Mouse (Mus musculus): ENCODE data around the gene 1300017J02Rik. TPM values are rescaled to one million over a fixed set of nuclear protein-coding genes. Genes with fewer than 3 reads are reported as not detected.

1300017J02Rik gene
- polyA plus RNA-seq, 1 experiment from 2014 or later = not detected

DNA sequence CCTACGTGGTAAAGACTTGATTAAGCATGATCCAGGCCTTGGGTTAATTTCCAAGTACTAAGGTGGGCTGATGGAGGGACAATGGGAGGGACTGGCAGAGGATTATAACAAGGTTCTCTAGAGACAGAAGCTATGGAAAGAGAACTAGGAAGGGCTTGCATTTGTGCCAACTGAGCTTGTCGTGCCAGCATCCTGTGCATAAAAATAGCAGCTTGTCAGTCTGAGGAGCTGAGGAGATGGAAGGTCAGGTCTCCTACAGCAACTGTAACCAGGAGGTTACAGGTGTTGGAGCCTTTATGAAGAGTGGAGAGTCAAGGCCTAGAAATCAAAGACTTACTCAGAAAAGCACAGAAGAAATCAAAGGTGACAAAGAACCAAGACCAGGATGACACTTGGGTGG is 91.3 kb downstream of the 1300017J02Rik start:
- no peak overlapping the region for H3K27ac ChIP-seq (ENCODE audit: low read length)
- H3K4me2 ChIP-seq (ENCODE audit: low read length) = no peak overlapping the region
- ATAC-seq = no peak
- 51% methylated on average over 2 of the region's 2 CpGs for WGBS
- H3K9ac ChIP-seq (ENCODE audit: low read depth, low read length) = no peak overlapping the region
- H3K4me1 ChIP-seq (ENCODE audit: control insufficient read depth, insufficient read depth, low read length) = no peaks in the 10 kb centered on the region
- H3K9me3 ChIP-seq (replicated peaks; ENCODE audit: control insufficient read depth, low read length, poor library complexity, severe bottlenecking) = no peaks in the 10 kb centered on the region
- no peaks in the 10 kb centered on the region for H3K27me3 ChIP-seq (ENCODE audit: control insufficient read depth, insufficient read depth, low read depth, low read length)
- H3K4me3 ChIP-seq (ENCODE audit: low read depth, low read length) = no peak overlapping the region
- no peaks in the 10 kb centered on the region for H3K36me3 ChIP-seq (ENCODE audit: control insufficient read depth, insufficient read depth, low read length)

DNA sequence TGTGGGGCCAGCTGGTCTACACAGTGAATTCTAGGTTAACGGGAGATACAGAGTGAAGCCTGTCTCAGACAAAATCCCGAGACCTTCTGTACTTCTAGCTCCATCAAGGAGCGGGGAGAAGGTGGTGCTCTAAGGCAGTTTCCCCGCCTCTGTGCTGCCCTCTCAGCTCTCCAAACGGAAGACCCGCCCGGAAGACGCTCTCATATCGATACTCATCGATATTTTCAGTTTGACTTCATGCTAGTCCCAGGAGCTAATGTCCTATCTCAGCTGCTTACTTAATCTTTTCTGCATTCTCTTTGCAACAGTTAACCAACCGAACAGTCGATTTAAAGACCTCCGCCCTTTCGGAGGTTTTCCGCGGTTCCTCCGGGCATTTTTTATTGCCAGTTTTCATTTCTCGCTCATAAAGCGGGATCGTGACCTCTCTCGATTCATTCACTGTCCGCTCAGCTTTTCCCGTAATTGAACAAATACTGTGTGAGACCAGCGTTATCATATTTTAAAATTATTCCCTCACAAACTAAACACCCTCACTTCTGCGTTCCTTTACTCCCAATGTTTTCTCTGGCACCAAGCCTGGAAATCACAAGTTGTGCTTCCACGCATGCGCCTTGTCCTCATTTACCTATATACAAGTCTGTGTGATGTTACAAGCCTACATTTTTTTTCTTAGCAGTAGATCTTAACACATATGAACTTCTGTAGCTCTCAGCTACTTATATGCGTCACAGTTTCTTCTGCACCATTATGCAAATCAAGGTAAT is 92.0 kb downstream of the 1300017J02Rik start:
- Histone ChIP-seq H3K27me3 (ENCODE audit: control insufficient read depth, insufficient read depth, low read depth, low read length) (no peaks in the 10 kb centered on the region), H3K9me3 (replicated peaks; ENCODE audit: control insufficient read depth, low read length, poor library complexity, severe bottlenecking) (no peaks in the 10 kb centered on the region), H3K9ac (ENCODE audit: low read depth, low read length) (no peak overlapping the region), H3K4me3 (ENCODE audit: low read depth, low read length) (no peak overlapping the region), H3K27ac (ENCODE audit: low read length) (no peak overlapping the region), H3K36me3 (ENCODE audit: control insufficient read depth, insufficient read depth, low read length) (no peaks in the 10 kb centered on the region), H3K4me1 (ENCODE audit: control insufficient read depth, insufficient read depth, low read length) (no peaks in the 10 kb centered on the region), H3K4me2 (ENCODE audit: low read length) (no peak overlapping the region)
- ATAC-seq = no peak
- 79% methylated on average over 28 of the region's 28 CpGs for WGBS

DNA sequence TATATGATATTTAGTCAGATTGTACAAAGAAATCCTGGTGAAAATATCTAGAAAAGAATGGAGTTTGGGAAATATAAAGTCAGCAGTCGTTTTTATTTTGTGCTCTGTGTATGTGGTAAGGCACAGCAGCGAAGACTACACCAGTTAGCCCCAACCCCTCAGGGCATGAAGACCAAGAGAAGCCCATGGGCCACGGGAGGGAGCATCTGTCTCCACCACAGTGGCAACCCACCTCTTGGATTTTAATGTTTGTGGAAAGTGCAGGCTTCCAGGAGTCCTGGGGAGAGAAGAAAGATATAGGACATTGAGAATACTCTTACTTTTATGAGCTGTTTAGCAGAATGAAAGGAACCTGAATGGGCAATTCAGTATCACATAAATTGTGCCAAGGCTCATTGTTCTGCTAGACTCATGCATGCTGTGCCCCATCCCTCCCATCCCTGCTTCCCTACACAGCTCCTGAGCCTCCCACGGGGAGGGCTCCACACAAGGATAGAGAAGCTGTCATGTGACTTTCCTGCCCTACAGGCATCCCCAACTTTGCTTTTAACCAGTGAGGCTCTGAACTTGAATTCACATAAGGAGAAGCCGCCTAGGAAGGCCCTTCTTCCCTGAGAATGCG is 96.0 kb downstream of the 1300017J02Rik start:
- no peaks in the 10 kb centered on the region for H3K4me1 ChIP-seq (ENCODE audit: control insufficient read depth, insufficient read depth, low read length)
- H3K9ac ChIP-seq (ENCODE audit: low read depth, low read length) = no peak overlapping the region
- H3K9me3 ChIP-seq (replicated peaks; ENCODE audit: control insufficient read depth, low read length, poor library complexity, severe bottlenecking) = no peaks in the 10 kb centered on the region
- H3K4me2 ChIP-seq (ENCODE audit: low read length) = no peak overlapping the region
- no peaks in the 10 kb centered on the region for H3K36me3 ChIP-seq (ENCODE audit: control insufficient read depth, insufficient read depth, low read length)
- no peak for ATAC-seq
- H3K27me3 ChIP-seq (ENCODE audit: control insufficient read depth, insufficient read depth, low read depth, low read length) = no peaks in the 10 kb centered on the region
- 48% methylated on average over 6 of the region's 6 CpGs for WGBS
- H3K4me3 ChIP-seq (ENCODE audit: low read depth, low read length) = no peak overlapping the region
- no peak overlapping the region for H3K27ac ChIP-seq (ENCODE audit: low read length)

DNA sequence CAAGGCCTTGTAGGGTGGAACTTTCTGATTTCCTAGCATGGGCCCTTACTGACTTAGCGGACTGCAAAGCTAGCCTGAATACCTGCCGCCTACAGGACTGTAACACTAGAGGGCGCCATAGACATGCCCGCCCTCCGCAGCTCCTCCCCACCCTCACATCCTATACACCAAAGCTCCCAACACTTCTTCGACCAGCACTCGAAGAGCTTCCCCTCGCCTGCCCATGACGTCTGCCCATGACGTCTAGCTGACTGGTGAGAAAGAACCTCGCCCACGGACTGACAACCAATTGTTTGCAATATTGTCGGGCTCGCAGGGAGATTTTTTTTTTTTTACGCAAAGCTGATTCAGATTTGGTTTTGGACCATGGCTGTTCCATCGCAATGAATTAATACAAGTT is 97.0 kb downstream of the 1300017J02Rik start:
- H3K4me3 ChIP-seq (ENCODE audit: low read depth, low read length) = peak overlapping the region; percentile 9; the same call in 1 of the 2 replicates
- peak; percentile 56 for ATAC-seq
- H3K4me2 ChIP-seq (ENCODE audit: low read length) = peak overlapping the region; percentile 55
- H3K27ac ChIP-seq (ENCODE audit: low read length) = no peak overlapping the region
- H3K9ac ChIP-seq (ENCODE audit: low read depth, low read length) = no peak overlapping the region
- no peaks in the 10 kb centered on the region for H3K4me1 ChIP-seq (ENCODE audit: control insufficient read depth, insufficient read depth, low read length)
- no peaks in the 10 kb centered on the region for H3K36me3 ChIP-seq (ENCODE audit: control insufficient read depth, insufficient read depth, low read length)
- 8% methylated on average over 16 of the region's 16 CpGs for whole genome bisulfite sequencing
- no peaks in the 10 kb centered on the region for H3K27me3 ChIP-seq (ENCODE audit: control insufficient read depth, insufficient read depth, low read depth, low read length)
- no peaks in the 10 kb centered on the region for H3K9me3 ChIP-seq (replicated peaks; ENCODE audit: control insufficient read depth, low read length, poor library complexity, severe bottlenecking)

DNA sequence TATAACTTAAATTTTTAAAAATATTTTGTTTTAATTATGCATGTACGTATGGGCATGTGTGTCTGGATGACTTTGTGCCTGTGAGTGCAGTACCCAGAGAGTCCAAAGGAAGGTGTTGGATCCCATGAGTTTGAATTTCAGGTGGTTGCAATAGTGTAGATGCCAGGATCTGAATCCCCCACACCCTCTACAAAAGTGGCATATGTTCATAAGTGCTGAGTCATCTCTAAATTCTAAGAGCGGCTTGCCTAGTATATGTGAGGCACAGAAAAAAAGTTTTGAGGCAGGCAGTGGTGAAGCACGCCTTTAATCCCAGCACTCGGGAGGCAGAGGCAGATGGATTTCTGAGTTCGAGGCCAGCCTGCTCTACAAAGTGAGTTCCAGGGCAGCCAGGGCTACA is 99.1 kb downstream of the 1300017J02Rik start:
- no peak overlapping the region for H3K9ac ChIP-seq (ENCODE audit: low read depth, low read length)
- peaks cover 3% of the 10 kb centered on the region; the same call in 1 of the 2 replicates for H3K4me1 ChIP-seq (ENCODE audit: control insufficient read depth, insufficient read depth, low read length)
- H3K36me3 ChIP-seq (ENCODE audit: control insufficient read depth, insufficient read depth, low read length) = no peaks in the 10 kb centered on the region
- H3K9me3 ChIP-seq (replicated peaks; ENCODE audit: control insufficient read depth, low read length, poor library complexity, severe bottlenecking) = no peaks in the 10 kb centered on the region
- H3K27me3 ChIP-seq (ENCODE audit: control insufficient read depth, insufficient read depth, low read depth, low read length) = no peaks in the 10 kb centered on the region
- WGBS = 94% methylated on average over 5 of the region's 5 CpGs
- no peak for ATAC-seq
- no peak overlapping the region for H3K27ac ChIP-seq (ENCODE audit: low read length)
- H3K4me2 ChIP-seq (ENCODE audit: low read length) = no peak overlapping the region
- no peak overlapping the region for H3K4me3 ChIP-seq (ENCODE audit: low read depth, low read length)

DNA sequence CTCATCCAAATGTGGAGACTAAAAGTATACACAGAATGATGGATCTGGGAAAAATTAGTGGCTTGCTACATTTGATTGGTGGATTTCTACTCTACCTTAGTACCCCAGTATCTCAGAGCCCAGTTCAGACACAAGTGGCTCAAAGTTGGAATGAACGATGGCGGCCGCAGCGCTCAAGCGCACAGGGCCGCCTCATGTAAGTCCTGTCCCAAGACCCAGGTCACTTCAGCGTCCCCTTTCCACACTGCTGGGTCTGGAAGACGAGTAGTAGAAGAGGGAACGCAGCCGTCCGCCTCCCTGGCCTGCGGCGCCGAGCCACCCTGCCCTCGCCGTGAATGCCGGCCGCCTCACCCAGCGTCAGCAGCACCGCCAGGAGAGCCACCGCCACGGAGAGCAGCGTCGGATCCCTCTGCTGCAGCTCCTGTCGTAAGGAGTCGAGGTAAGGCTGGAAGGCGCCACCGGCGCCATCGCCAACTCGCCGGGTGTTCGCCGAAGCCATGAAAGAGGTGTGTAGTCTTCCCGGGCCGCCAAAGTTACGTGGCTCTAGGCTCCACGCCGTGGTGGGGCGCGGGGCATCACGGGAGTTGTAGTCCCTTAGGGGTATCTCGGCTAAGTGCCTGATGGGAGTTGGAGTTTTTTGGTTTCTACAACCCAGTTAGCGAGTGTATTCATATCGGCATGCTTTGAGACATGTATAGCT is 103.2 kb downstream of the 1300017J02Rik start, which contains the start of gene Srprb:
TSS of gene Srprb (minus strand) at position 577 of the 700 bp plus-strand sequence.
- WGBS = under 1% methylated on average over 45 of the region's 45 CpGs

More for the DNA sequence above, 103.2 kb downstream of the 1300017J02Rik start, which contains the start of gene Srprb:
- Histone ChIP-seq H3K9ac (ENCODE audit: low read depth, low read length) (peak within 1 kb of the TSS; percentile 76), H3K27me3 (ENCODE audit: control insufficient read depth, insufficient read depth, low read depth, low read length) (no peaks in the 10 kb centered on the region), H3K36me3 (ENCODE audit: control insufficient read depth, insufficient read depth, low read length) (peaks cover 10% of the 10 kb centered on the region), H3K4me3 (ENCODE audit: low read depth, low read length) (peak within 1 kb of the TSS; percentile 81), H3K4me1 (ENCODE audit: control insufficient read depth, insufficient read depth, low read length) (peaks cover 3% of the 10 kb centered on the region; the same call in 1 of the 2 replicates), H3K4me2 (ENCODE audit: low read length) (peak within 1 kb of the TSS; percentile 58), H3K9me3 (replicated peaks; ENCODE audit: control insufficient read depth, low read length, poor library complexity, severe bottlenecking) (no peaks in the 10 kb centered on the region), H3K27ac (ENCODE audit: low read length) (peak within 1 kb of the TSS; percentile 82)
- ATAC-seq = peak; percentile 98

Other genes with a start within 250 kb of the 1300017J02Rik start
- 108 and 126 TPM in 2 replicates for gene Rab6b, start 193.3 kb downstream of the 1300017J02Rik start, polyA plus RNA-seq (2015; fragmentation: Nextera tagmentation; extraction: Ambion mirVana)
- gene Srprb, start 102.9 kb downstream of the 1300017J02Rik start, polyA plus RNA-seq (2015; fragmentation: Nextera tagmentation; extraction: Ambion mirVana) = 56.0 and 60.7 TPM in 2 replicates
- 2.2 and 2.3 TPM in 2 replicates for gene Gm20425, start 74.8 kb downstream of the 1300017J02Rik start, polyA plus RNA-seq (2015; fragmentation: Nextera tagmentation; extraction: Ambion mirVana)
- 23.5 and 26.7 TPM in 2 replicates for gene Trf, start 74.6 kb downstream of the 1300017J02Rik start, polyA plus RNA-seq (2015; fragmentation: Nextera tagmentation; extraction: Ambion mirVana)
- 14.0 and 19.4 TPM in 2 replicates for gene Topbp1, start 133 bp upstream of the 1300017J02Rik start, polyA plus RNA-seq (2015; fragmentation: Nextera tagmentation; extraction: Ambion mirVana)
- gene Cdv3, start 60.8 kb upstream of the 1300017J02Rik start, polyA plus RNA-seq (2015; fragmentation: Nextera tagmentation; extraction: Ambion mirVana) = 87.9 and 89.0 TPM in 2 replicates
- gene Bfsp2, start 175.3 kb upstream of the 1300017J02Rik start, polyA plus RNA-seq (2015; fragmentation: Nextera tagmentation; extraction: Ambion mirVana) = 2.2 and 2.8 TPM in 2 replicates